Mouse (Mus musculus) heart, adult 2 months (tissue): ENCODE data around the gene Zfp9. TPM values are rescaled to one million over a fixed set of nuclear protein-coding genes. Genes with fewer than 3 reads are reported as not detected.

Experiments used
- DNase-seq, 2 experiments: peaks; one replicate each; pipeline ENCODE4 v3.0.0; 2021
- H3K27ac ChIP-seq: fragments of 200-600 bp; 2 replicates; pipeline ENCODE4 v1.8.1; 2022
- H3K27me3 ChIP-seq: fragments of 200-500 bp; 2 replicates; pipeline ENCODE4 v1.6.1; 2012; ENCODE audit warnings: mild to moderate bottlenecking, low read length, inconsistent platforms, mixed read lengths; ENCODE audit not compliant: control insufficient read depth, insufficient read depth
- H3K36me3 ChIP-seq: fragments of 200-500 bp; 2 replicates; pipeline ENCODE4 v1.6.1; 2012; ENCODE audit warnings: low read length, inconsistent platforms; ENCODE audit not compliant: control insufficient read depth, insufficient read depth
- H3K4me1 ChIP-seq: fragments of 200-500 bp; 2 replicates; pipeline ENCODE4 v1.6.1; 2011; ENCODE audit warnings: low read length; ENCODE audit not compliant: control insufficient read depth, insufficient read depth
- H3K4me3 ChIP-seq: fragments of 200-600 bp; 2 replicates; pipeline ENCODE4 v1.8.1; 2022
- H3K79me2 ChIP-seq: fragments of 200-500 bp; replicated peaks from 2 replicates; pipeline ENCODE4 v1.6.1; 2012; ENCODE audit warnings: mild to moderate bottlenecking, inconsistent platforms, low read length, moderate library complexity, mixed read lengths; ENCODE audit not compliant: control insufficient read depth, insufficient read depth
- H3K9ac ChIP-seq: fragments of 200-500 bp; 2 replicates; pipeline ENCODE4 v1.6.1; 2012; ENCODE audit warnings: low read depth, mild to moderate bottlenecking, control low read depth, inconsistent platforms, low read length, mixed read lengths
- CTCF ChIP-seq: fragments of 200-600 bp; IDR thresholded peaks from 2 replicates; pipeline ENCODE4 v1.8.1; 2022; ENCODE audit warnings: antibody characterized with exemption, mild to moderate bottlenecking, moderate library complexity
- EP300 ChIP-seq: fragments of 200-500 bp; IDR thresholded peaks from 2 replicates; pipeline ENCODE4 v1.6.1; 2011; ENCODE audit warnings: low read depth, low read length, control low read depth; ENCODE audit not compliant: insufficient read depth
- POLR2A ChIP-seq: fragments of 200-500 bp; IDR thresholded peaks from 2 replicates; pipeline ENCODE4 v1.6.1; 2011; ENCODE audit warnings: mild to moderate bottlenecking, low read depth, low read length, control low read depth; ENCODE audit not compliant: insufficient read depth
- WGBS: fragments of 180-500 bp; shearing (Covaris S2); methylation state at CpG from one replicate; pipeline ENCODE4 v1.1.7; 2018; 5-methylcytosine and 5-hydroxymethylcytosine counted together
- intact Hi-C: fragments of 180-260 bp; cut with DNase I; formaldehyde crosslinking; loops from one replicate; pipeline ENCODE4 v1.15.1; 2025
- long read RNA-seq: library from polyadenylated mRNA; stranded (forward); transcript quantifications from one replicate; pipeline ENCODE4 v2.0.0, GENCODE M21; 2021
- polyA plus RNA-seq: library from polyadenylated mRNA; depleted of rRNA; stranded (reverse); fragments of >200 nt; gene quantifications from 2 replicates; pipeline ENCODE4 v1.2.3, GENCODE M21; 2012; rRNA removed
- total RNA-seq, 2 experiments: library from RNA; stranded (reverse); gene quantifications; 2 replicates each; pipeline ENCODE4 v1.2.3; 2021

Zfp9 gene
- 1 to 10 TPM; 4.8 TPM for total RNA-seq
- 2.4 and 3.8 TPM in 2 replicates for polyA plus RNA-seq
- long read RNA-seq, partial matches to known transcripts, result 0 of 1 reads
- long read RNA-seq, other reads (novel, unspliced or antisense), result 1 of 1 reads

DNA sequence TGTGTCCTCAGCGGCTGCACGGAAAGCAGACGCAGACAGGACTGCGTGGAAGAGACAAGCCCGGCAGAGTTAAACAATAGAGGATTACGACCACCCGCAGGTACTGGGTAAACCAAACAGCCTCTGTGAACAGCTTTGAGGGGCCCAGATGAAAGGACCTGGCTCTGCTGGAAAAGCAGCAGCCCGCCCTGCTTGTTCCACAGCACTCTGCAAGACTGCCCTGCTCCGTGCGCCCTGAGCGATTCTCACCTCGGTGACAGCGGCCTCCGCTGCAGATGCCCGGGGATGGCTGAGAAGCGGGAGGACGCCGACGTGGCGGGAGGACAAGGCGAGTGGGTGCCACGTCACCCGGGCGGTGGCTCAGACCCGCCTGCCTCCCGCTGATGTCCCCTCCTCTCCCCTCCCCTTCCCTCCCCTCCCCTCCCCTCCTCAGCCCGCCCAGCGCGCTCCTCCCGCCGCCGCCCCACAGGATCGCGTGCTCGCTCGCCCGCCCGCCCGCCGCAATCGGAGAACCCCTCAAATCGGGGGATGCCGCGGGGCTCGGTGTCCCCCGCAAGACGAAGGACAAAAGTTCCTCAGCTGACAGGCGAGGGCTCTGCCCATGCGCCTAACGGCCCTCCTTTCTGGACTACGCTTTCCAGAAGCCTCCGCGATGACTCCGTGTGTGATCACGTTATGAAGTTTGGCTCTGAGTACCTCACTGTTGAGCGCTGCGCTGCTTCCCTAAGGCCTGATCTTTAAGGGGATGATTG, at the start of gene Zfp9:
Gene Zfp9, minus strand, starts transcription at position 364 of the 752 bp plus-strand sequence.
- Histone ChIP-seq H3K27ac (peak within 1 kb of the TSS; percentile 69), H3K9ac (peak within 1 kb of the TSS; percentile 87), H3K4me3 (peak within 1 kb of the TSS; percentile 78), H3K4me1 (peaks cover 3% of the 10 kb centered on the region; the same call in 1 of the 2 replicates), H3K79me2 (peaks cover 3% of the 10 kb centered on the region; the same call in 1 of the 2 replicates), H3K27me3 (no peaks in the 10 kb centered on the region), H3K36me3 (no peaks in the 10 kb centered on the region)
- DNase-seq, result peak; percentile 87 to 89
- TF ChIP-seq POLR2A (peak; percentile 77), EP300 (no peak), CTCF (no peak)
- intact Hi-C loops, result loop anchor here (2.0 kb wide), 1 partner anchor 58 kb away; no protein-coding TSS in a partner anchor
- WGBS, result 1% methylated on average over 48 of the region's 57 CpGs

DNA sequence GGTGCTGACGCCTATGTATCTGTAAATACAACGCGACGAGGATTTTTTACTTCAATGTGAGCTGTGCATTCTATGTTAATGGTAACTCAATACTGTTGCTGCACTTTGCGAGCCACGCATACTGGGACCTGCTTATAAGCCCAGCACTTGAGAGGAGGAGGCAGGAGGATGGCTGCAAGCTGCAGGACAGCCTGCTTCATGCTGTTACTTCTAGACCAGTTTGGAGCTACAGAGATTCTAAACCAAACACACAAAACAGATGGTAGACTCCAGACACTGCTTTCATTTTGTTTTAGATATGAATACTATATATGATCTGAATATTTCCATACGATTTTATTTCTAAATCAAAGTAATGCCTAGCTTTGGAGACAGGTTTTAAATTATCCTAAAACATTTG, 41.5 kb upstream of the Zfp9 start:
- no peak overlapping the region for H3K27ac ChIP-seq
- DNase-seq, result no peak
- WGBS, result 92% methylated on average over 7 of the region's 7 CpGs
- intact Hi-C loops, result no loop called here
- TF ChIP-seq CTCF, result no peak
- no peak for TF ChIP-seq POLR2A
- TF ChIP-seq EP300, result no peak
- H3K36me3 ChIP-seq, result no peaks in the 10 kb centered on the region
- H3K79me2 ChIP-seq, result no peaks in the 10 kb centered on the region
- H3K4me3 ChIP-seq, result no peak overlapping the region
- no peak overlapping the region for H3K9ac ChIP-seq
- H3K4me1 ChIP-seq, result no peaks in the 10 kb centered on the region
- H3K27me3 ChIP-seq, result no peaks in the 10 kb centered on the region

DNA sequence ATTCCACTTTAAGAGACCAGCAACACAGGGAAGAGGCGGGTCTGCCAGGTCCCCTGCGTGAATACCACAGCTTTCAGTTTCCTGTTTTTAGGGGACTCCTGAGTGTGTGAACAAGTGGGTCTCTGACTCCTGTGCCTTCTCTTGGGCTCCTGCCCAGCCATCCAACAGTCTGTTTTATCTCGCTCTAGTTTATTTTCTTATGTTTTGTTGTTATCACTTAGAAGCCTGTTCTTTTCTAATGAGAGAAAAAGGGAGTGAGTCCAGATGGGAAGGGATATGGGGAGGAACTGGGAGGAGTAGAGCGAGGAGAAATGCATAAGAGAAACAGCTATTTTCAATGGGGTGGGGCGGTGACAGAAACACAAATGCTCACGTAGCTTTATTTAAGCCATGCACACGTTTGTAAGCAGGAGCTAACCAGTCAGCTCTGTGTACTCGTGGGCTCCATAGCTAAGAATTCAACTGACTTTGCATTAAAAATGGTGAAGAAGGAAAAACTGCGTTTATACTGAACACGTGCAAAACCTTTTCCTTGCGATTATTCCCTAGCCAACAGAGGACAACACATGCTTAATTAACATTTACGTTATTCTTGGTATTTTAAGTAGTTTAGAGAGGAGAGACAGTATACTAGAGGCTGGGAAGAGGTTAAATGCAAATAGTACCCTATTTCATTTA, 34.4 kb upstream of the Zfp9 start:
- intact Hi-C loops, result no loop called here
- no peaks in the 10 kb centered on the region for H3K27me3 ChIP-seq
- H3K36me3 ChIP-seq, result no peaks in the 10 kb centered on the region
- H3K79me2 ChIP-seq, result no peaks in the 10 kb centered on the region
- H3K4me1 ChIP-seq, result no peaks in the 10 kb centered on the region
- no peak overlapping the region for H3K9ac ChIP-seq
- H3K27ac ChIP-seq, result no peak overlapping the region
- 89% methylated on average over 12 of the region's 12 CpGs for WGBS
- no peak for TF ChIP-seq EP300
- no peak for TF ChIP-seq POLR2A
- TF ChIP-seq CTCF, result no peak
- H3K4me3 ChIP-seq, result no peak overlapping the region
- no peak for DNase-seq

DNA sequence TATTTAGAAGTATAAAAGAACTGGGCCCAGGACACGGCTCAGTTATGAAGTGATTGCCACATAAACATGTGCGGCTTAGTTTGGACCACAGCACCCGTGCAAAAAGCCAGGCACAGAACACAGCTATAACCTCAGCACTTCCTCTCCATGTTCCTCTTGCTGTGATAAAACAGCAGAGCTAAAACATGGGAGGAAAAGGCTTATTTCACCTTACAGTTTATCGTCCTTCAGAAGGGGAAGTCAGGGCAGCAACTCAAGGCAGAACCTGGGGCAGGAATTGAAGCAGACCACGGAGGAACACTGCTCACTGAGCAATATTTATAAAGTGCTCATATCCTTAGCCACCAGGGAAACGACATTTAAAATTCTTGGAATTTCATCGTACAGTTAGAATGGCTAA, 19.9 kb upstream of the Zfp9 start:
- no peak for TF ChIP-seq CTCF
- no peak for TF ChIP-seq EP300
- TF ChIP-seq POLR2A, result no peak
- Histone ChIP-seq H3K36me3 (no peaks in the 10 kb centered on the region), H3K27me3 (no peaks in the 10 kb centered on the region), H3K9ac (no peak overlapping the region), H3K4me3 (no peak overlapping the region), H3K4me1 (no peaks in the 10 kb centered on the region), H3K27ac (no peak overlapping the region), H3K79me2 (no peaks in the 10 kb centered on the region)
- WGBS, result 82% methylated on average over 7 of the region's 7 CpGs
- intact Hi-C loops, result no loop called here
- no peak for DNase-seq

DNA sequence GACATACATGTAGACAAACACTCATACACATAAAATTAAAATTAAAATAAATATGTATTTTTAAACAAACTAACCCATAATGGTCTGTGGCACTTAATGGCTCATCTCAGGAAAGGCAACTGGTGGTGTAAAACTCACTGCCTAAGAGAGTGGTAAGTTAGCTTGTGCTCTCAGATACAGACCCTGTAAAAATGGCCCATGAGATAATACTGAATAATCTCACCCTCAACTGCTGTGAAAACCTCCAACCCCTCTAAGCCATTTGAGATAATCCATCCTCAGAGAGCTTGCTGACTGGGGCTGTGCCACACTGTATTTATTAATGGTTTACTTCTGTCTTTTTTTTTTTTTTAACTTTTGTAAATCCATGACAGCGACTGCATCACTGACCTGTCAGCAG, 3.0 kb upstream of the Zfp9 start:
- no peak overlapping the region for H3K9ac ChIP-seq
- intact Hi-C loops, result no loop called here
- TF ChIP-seq CTCF (no peak), POLR2A (no peak), EP300 (no peak)
- peaks cover 1% of the 10 kb centered on the region; the same call in 1 of the 2 replicates for H3K4me1 ChIP-seq
- no peaks in the 10 kb centered on the region for H3K79me2 ChIP-seq
- H3K36me3 ChIP-seq, result no peaks in the 10 kb centered on the region
- no peak overlapping the region for H3K27ac ChIP-seq
- 81% methylated on average over 1 of the region's 1 CpGs for WGBS
- no peak overlapping the region for H3K4me3 ChIP-seq
- DNase-seq, result no peak
- H3K27me3 ChIP-seq, result no peaks in the 10 kb centered on the region
